Mouse (Mus musculus) heart, postnatal 0 days (tissue): Measurements from ENCODE around the gene Rapgef2.

ENCODE experiments used
- CTCF ChIP-seq: IDR thresholded peaks from 2 replicates; pipeline ENCODE4 v1.5.1; 2016; ENCODE audit warnings: antibody characterized with exemption, control low read depth, low read depth
- EP300 ChIP-seq: IDR thresholded peaks from 2 replicates; pipeline ENCODE4 v1.6.1; 2016; ENCODE audit warnings: antibody characterized with exemption, low read depth

DNA sequence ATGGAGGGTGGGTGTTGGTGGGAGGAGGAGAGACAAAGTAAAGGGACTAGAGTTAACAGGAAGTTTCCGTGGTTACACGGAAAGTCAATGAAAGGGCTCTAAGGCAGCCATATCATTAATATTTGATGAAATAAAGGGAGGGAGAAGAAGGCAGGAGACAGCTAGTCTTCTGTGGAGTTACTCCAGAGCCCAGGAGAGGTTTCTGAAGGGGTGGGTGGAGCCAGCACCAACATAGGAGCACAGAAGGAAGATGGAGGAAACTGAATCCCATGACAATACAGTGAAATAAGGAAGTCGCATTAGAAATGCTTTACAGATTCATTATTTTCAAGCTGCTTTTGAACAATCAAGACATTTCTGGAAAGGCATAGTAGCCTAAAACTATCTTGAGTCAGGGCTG, 211.3 kb downstream of the Rapgef2 start:
- no peak for TF ChIP-seq CTCF
- TF ChIP-seq EP300 = no peak
